Mouse (Mus musculus): ENCODE results near the gene Sgsm3. TPM values are rescaled to one million over a fixed set of nuclear protein-coding genes. Genes with fewer than 3 reads are reported as not detected.

Gene Sgsm3
- polyA plus RNA-seq, 1 experiment from 2014 or later: 57.9 TPM

DNA sequence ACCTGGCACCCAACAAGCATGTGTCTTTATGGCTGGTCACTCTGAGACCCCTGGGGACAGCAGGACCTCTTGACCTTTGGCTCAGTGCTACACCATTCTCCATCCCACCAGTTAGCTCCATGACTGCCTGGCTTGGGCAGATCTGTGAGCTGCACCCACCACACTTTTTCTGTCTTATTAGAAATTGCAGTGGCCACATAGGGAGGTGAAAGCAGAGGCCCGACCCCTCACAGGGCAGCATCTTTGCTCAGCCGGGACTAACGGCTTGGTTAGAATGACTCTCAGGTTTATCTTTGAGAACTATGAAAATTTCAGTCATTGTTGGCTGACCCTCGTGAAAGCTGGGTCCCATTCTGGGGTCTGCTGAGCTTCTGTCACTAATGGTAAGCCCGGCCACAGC lies 49.3 kb downstream of the Sgsm3 start:
- H3K27ac ChIP-seq (ENCODE audit: low read depth, low read length): no peak overlapping the region
- ATAC-seq (ENCODE audit: low read depth): no peak
- H3K9ac ChIP-seq (replicated peaks; ENCODE audit: low read depth, low read length): no peak overlapping the region
- no peaks in the 10 kb centered on the region for H3K36me3 ChIP-seq (ENCODE audit: control insufficient read depth, insufficient read depth, low read length)
- WGBS: 78% methylated on average over 5 of the region's 5 CpGs
- H3K9me3 ChIP-seq (ENCODE audit: control insufficient read depth, low read length): no peaks in the 10 kb centered on the region
- no peak overlapping the region for H3K4me3 ChIP-seq (ENCODE audit: low read depth, low read length)
- H3K4me1 ChIP-seq (ENCODE audit: control insufficient read depth, insufficient read depth, low read length): 0 out of 2 replicates have a peak, but pooled peaks cover 3% of the 10 kb centered on the region
- H3K27me3 ChIP-seq (ENCODE audit: control insufficient read depth, insufficient read depth, low read length): no peaks in the 10 kb centered on the region
- no peak overlapping the region for H3K4me2 ChIP-seq (ENCODE audit: low read depth, low read length)

DNA sequence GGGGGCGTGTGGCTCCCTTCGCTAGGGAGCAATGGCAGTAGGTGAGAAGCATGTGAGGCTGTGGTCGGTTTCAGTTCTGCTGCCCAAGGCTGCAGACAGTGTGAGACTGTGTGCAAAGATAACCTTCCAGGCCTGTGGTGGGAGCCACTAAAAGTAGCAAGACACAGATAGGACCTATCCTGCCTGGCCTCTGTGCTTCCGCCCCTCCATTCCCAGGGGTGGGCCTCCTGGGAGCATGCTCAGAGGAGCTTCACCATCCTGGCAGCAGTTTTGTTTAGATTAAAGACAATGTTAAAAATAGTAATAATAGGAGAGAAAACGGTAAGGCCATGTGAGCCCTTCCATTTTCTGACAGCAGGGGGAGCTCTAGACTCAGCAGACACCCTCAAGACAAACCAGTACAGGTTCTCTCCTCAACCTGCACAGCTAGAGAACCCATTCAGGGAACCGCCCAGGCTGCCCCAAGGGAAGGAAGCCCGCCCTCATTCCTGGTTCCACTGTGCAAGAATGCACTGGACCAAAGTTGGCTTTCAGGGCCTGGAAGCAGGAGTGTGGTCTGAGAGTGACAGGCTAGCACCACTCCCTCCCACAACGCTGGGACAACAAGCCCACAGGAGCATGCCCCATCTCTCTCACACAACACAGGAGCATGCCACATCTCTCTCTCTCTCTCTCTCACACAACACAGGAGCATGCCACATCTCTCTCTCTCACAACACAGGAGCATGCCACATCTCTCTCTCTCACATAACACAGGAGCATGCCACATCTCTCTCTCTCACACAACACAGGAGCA lies 50.0 kb downstream of the Sgsm3 start:
- H3K4me2 ChIP-seq (ENCODE audit: low read depth, low read length): no peak overlapping the region
- 46% methylated on average over 8 of the region's 8 CpGs for WGBS
- H3K36me3 ChIP-seq (ENCODE audit: control insufficient read depth, insufficient read depth, low read length): no peaks in the 10 kb centered on the region
- ATAC-seq (ENCODE audit: low read depth): peak; percentile 51; the same call in 1 of the 2 replicates
- H3K4me3 ChIP-seq (ENCODE audit: low read depth, low read length): no peak overlapping the region
- 0 out of 2 replicates have a peak, but pooled peaks cover 3% of the 10 kb centered on the region for H3K4me1 ChIP-seq (ENCODE audit: control insufficient read depth, insufficient read depth, low read length)
- no peak overlapping the region for H3K9ac ChIP-seq (replicated peaks; ENCODE audit: low read depth, low read length)
- H3K27me3 ChIP-seq (ENCODE audit: control insufficient read depth, insufficient read depth, low read length): no peaks in the 10 kb centered on the region
- H3K27ac ChIP-seq (ENCODE audit: low read depth, low read length): no peak overlapping the region
- H3K9me3 ChIP-seq (ENCODE audit: control insufficient read depth, low read length): no peaks in the 10 kb centered on the region

DNA sequence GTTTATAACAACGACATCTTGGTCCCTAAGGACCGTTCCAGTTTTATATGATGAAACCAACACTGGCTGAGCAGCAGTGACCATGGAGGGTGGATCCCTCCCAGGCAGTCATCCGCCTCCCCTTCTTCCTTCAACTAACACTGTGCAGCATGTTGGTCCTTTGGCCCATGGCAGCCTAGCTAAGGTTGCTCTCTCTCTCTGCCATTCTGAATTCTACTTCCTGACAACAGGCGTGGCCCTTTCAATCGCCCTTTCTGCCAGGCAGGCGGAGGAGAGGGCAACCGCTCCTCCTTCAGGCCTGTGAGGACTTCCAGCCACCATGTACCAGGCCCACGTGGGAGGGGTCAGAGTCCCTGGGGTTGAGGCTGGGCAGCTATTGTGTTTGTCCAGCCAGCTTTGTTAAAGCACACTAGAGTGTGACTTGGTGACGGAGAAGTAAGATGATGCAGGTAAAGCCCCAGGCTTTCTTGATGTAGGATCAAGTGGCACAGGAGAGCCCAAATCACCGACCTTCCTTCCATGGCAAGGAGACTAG lies 53.4 kb downstream of the Sgsm3 start:
- no peak overlapping the region for H3K4me3 ChIP-seq (ENCODE audit: low read depth, low read length)
- H3K27me3 ChIP-seq (ENCODE audit: control insufficient read depth, insufficient read depth, low read length): no peaks in the 10 kb centered on the region
- H3K9ac ChIP-seq (replicated peaks; ENCODE audit: low read depth, low read length): no peak overlapping the region
- peaks cover 13% of the 10 kb centered on the region for H3K4me1 ChIP-seq (ENCODE audit: control insufficient read depth, insufficient read depth, low read length)
- no peaks in the 10 kb centered on the region for H3K9me3 ChIP-seq (ENCODE audit: control insufficient read depth, low read length)
- no peak for ATAC-seq (ENCODE audit: low read depth)
- no peak overlapping the region for H3K27ac ChIP-seq (ENCODE audit: low read depth, low read length)
- no peaks in the 10 kb centered on the region for H3K36me3 ChIP-seq (ENCODE audit: control insufficient read depth, insufficient read depth, low read length)
- no peak overlapping the region for H3K4me2 ChIP-seq (ENCODE audit: low read depth, low read length)
- WGBS: 73% methylated on average over 10 of the region's 10 CpGs

- 87% methylated on average over 4 of the region's 4 CpGs for WGBS
- H3K36me3 ChIP-seq (ENCODE audit: control insufficient read depth, insufficient read depth, low read length): no peaks in the 10 kb centered on the region
- no peak overlapping the region for H3K4me2 ChIP-seq (ENCODE audit: low read depth, low read length)
- no peak overlapping the region for H3K9ac ChIP-seq (replicated peaks; ENCODE audit: low read depth, low read length)
- no peak for ATAC-seq (ENCODE audit: low read depth)
- no peaks in the 10 kb centered on the region for H3K27me3 ChIP-seq (ENCODE audit: control insufficient read depth, insufficient read depth, low read length)
- H3K4me3 ChIP-seq (ENCODE audit: low read depth, low read length): no peak overlapping the region
- H3K4me1 ChIP-seq (ENCODE audit: control insufficient read depth, insufficient read depth, low read length): peaks cover 13% of the 10 kb centered on the region
- H3K27ac ChIP-seq (ENCODE audit: low read depth, low read length): no peak overlapping the region
- H3K9me3 ChIP-seq (ENCODE audit: control insufficient read depth, low read length): no peaks in the 10 kb centered on the region
Measured at GRCm38 (mm10) chr15:81031611-81032010, 54.0 kb downstream of the Sgsm3 start.

DNA sequence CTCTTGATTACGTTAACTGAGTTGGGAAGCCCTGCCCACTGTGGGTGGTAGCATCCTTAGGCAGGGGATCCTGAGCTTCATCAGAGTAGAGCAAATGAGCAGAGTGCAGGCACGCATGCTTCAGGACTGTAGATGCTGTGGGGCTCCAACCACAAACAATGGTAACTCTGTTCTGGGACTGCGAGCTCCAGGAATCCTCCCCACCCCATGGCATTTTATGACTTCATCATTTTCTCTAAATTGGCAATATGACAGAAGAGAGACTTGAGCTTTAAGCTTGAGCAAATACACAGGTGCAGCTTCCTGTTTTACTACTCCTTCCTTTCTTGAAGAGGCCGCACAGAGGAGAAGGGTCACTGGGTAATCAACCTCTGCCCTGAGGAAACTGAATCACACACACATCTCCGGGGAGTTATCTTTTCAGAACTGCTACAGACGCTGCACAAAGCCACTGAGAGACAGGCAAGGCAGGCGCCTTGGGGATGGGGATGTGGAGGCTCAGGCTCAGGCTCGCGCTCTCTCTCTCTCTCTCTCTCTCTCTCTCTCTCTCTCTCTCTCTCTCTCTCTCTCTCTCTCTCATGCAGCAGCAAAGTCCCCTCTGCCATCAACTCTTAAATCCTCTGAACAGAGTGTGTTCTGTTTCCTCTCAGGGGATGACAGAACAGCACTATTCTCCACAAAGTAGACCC lies 55.5 kb downstream of the Sgsm3 start:
- 41% methylated on average over 9 of the region's 9 CpGs for WGBS
- H3K27ac ChIP-seq (ENCODE audit: low read depth, low read length): no peak overlapping the region; the same call in 1 of the 2 replicates
- H3K4me2 ChIP-seq (ENCODE audit: low read depth, low read length): no peak overlapping the region
- no peak for ATAC-seq (ENCODE audit: low read depth)
- H3K4me3 ChIP-seq (ENCODE audit: low read depth, low read length): no peak overlapping the region
- no peak overlapping the region for H3K9ac ChIP-seq (replicated peaks; ENCODE audit: low read depth, low read length)
- no peaks in the 10 kb centered on the region for H3K36me3 ChIP-seq (ENCODE audit: control insufficient read depth, insufficient read depth, low read length)
- peaks cover 13% of the 10 kb centered on the region for H3K4me1 ChIP-seq (ENCODE audit: control insufficient read depth, insufficient read depth, low read length)
- no peaks in the 10 kb centered on the region for H3K9me3 ChIP-seq (ENCODE audit: control insufficient read depth, low read length)
- H3K27me3 ChIP-seq (ENCODE audit: control insufficient read depth, insufficient read depth, low read length): no peaks in the 10 kb centered on the region

DNA sequence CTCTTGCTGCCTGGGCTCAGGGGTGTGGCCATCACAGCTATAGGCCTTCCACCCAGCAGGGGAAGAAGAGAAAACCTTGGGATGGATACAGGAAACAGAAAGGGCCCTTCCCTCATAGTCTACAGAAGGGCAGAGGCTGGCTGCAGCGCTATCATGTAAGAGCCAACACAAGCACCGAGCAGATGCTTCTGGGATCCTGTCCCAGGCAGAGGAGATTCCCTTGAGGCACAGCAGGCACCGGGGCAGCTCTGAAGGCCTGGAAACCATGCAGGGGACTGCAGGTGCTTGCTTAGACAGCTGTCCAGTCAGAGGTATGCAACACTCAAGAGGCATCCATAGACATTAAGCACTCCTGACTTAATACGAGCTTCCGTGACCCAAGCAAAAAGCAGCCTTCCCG lies 56.6 kb downstream of the Sgsm3 start:
- 74% methylated on average over 6 of the region's 6 CpGs for WGBS
- ATAC-seq (ENCODE audit: low read depth): no peak

DNA sequence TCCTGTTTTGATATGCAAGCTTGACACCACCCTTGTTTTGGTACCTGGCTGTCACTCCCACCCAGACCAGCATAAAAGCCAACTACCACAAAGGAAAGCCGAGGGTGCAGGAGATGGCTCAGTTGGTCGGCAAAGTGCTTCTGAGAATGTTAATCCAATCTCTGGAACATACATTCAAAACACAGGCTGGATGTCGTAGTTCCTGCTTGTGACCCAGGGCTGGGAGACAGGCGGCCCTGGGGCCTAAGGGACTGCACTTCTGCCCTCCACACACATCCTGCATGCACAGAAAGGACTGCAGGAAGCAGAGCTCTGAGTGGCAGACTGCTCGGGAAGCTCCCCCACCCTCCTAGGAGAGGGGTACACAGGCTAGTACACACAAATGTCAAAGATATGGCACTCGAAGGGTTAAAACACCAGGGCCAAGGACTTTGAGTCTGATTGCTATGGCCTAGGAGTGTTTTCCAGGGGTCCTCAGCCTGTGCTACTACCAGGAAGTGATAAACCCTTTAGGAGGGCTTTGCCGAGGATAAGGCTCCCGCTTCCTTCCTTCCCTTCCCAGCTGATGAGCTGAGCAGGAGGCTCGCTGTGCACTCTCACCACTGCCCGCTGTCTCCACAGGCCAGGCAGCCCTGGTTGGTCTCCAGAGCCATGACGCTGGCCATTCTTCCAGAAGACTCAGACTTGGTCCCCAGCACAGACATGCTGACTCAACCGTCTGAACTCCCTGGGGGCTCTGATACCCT lies 58.0 kb downstream of the Sgsm3 start:
- no peaks in the 10 kb centered on the region for H3K36me3 ChIP-seq (ENCODE audit: control insufficient read depth, insufficient read depth, low read length)

More for the DNA sequence above, 56.6 kb downstream of the Sgsm3 start:
- Histone ChIP-seq H3K9me3 (ENCODE audit: control insufficient read depth, low read length) (no peaks in the 10 kb centered on the region), H3K27ac (ENCODE audit: low read depth, low read length) (no peak overlapping the region), H3K36me3 (ENCODE audit: control insufficient read depth, insufficient read depth, low read length) (no peaks in the 10 kb centered on the region), H3K27me3 (ENCODE audit: control insufficient read depth, insufficient read depth, low read length) (no peaks in the 10 kb centered on the region), H3K4me1 (ENCODE audit: control insufficient read depth, insufficient read depth, low read length) (peaks cover 13% of the 10 kb centered on the region), H3K4me2 (ENCODE audit: low read depth, low read length) (no peak overlapping the region), H3K4me3 (ENCODE audit: low read depth, low read length) (no peak overlapping the region), H3K9ac (replicated peaks; ENCODE audit: low read depth, low read length) (no peak overlapping the region)

GRCm38 (mm10) chr15:81038419-81038818 lies 60.9 kb downstream of the Sgsm3 start:
- Histone ChIP-seq H3K4me1 (ENCODE audit: control insufficient read depth, insufficient read depth, low read length) (peaks cover 13% of the 10 kb centered on the region), H3K4me2 (ENCODE audit: low read depth, low read length) (no peak overlapping the region), H3K36me3 (ENCODE audit: control insufficient read depth, insufficient read depth, low read length) (no peaks in the 10 kb centered on the region), H3K9me3 (ENCODE audit: control insufficient read depth, low read length) (no peaks in the 10 kb centered on the region), H3K27me3 (ENCODE audit: control insufficient read depth, insufficient read depth, low read length) (no peaks in the 10 kb centered on the region), H3K9ac (replicated peaks; ENCODE audit: low read depth, low read length) (no peak overlapping the region), H3K27ac (ENCODE audit: low read depth, low read length) (no peak overlapping the region), H3K4me3 (ENCODE audit: low read depth, low read length) (no peak overlapping the region)
- 84% methylated on average over 5 of the region's 5 CpGs for WGBS
- no peak for ATAC-seq (ENCODE audit: low read depth)

More for the DNA sequence above, 58.0 kb downstream of the Sgsm3 start:
- Histone ChIP-seq H3K4me1 (ENCODE audit: control insufficient read depth, insufficient read depth, low read length) (peaks cover 13% of the 10 kb centered on the region), H3K9me3 (ENCODE audit: control insufficient read depth, low read length) (no peaks in the 10 kb centered on the region), H3K27ac (ENCODE audit: low read depth, low read length) (no peak overlapping the region), H3K4me3 (ENCODE audit: low read depth, low read length) (no peak overlapping the region), H3K27me3 (ENCODE audit: control insufficient read depth, insufficient read depth, low read length) (no peaks in the 10 kb centered on the region), H3K9ac (replicated peaks; ENCODE audit: low read depth, low read length) (no peak overlapping the region), H3K4me2 (ENCODE audit: low read depth, low read length) (no peak overlapping the region)
- no peak for ATAC-seq (ENCODE audit: low read depth)
- 79% methylated on average over 12 of the region's 12 CpGs for WGBS

Data from neural tube, embryonic 14.5 days (tissue).